ENCODE assay signal across 22 mouse cellular contexts in the genomic region with DNA sequence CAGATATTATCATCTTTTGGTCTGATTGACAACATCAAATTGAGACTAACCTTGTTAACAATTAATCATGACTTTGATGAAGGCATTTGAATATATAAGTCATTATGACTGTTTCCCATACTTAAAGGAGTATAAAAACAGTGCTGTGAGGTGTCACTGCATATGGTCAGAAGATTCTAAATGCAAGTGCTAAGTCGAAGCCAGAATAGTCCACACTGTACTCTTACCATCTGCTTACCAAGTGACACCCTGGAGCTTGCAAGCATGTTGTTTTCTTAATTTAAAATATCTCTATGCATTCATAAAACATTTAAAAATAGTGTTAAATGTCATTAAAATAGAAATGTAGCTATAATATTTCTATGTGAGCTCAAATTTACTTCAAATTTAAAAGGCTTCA.
DNase-seq lines count a peak whose midpoint lies in the region; ATAC-seq and TF ChIP-seq lines count a peak whose summit lies in the region.
"Had no signal": no experiment of that assay in that cellular context is flagged by ENCODE, and none has a peak within 500 bp of the region (broad histone marks: within the 10 kb centered on the region; RNA-seq: fewer than 3 reads in every experiment).

No protein-coding gene starts in this region.

- H3K9me3 ChIP-seq in forebrain, postnatal 0 days (ENCODE audit: low read length): no peaks in the 10 kb centered on the region
- no peaks in the 10 kb centered on the region for H3K9me3 ChIP-seq in forebrain, embryonic 11.5 days (ENCODE audit: control insufficient read depth, low read length)
- H3K9me3 ChIP-seq: embryonic facial prominence, embryonic 12.5 days; embryonic facial prominence, embryonic 15.5 days; forebrain, embryonic 12.5 days; forebrain, embryonic 15.5 days; hindbrain, embryonic 12.5 days; hindbrain, embryonic 15.5 days had no signal

- ATAC-seq in forebrain, postnatal 0 days: peak; percentile 69
- no peak for ATAC-seq in forebrain, embryonic 11.5 days (replicated peaks; ENCODE audit: low FRiP score)
- ATAC-seq: activated CD4-positive, CD25-positive, alpha-beta regulatory T cell, adult 4 months; forebrain, embryonic 15.5 days had no signal

- TF ChIP-seq CTCF in forebrain, postnatal 0 days (IDR thresholded peaks at IDR 0.05; ENCODE audit: low read depth): no peak

- no peak overlapping the region for H3K4me3 ChIP-seq in forebrain, postnatal 0 days (ENCODE audit: low read depth, low read length)
- no peak overlapping the region for H3K4me3 ChIP-seq in forebrain, embryonic 11.5 days (ENCODE audit: low read depth, low read length)
- H3K4me3 ChIP-seq: embryonic facial prominence, embryonic 12.5 days; embryonic facial prominence, embryonic 15.5 days; forebrain, embryonic 12.5 days; forebrain, embryonic 15.5 days; gastrocnemius, adult 2 months; hindbrain, embryonic 12.5 days; hindbrain, embryonic 15.5 days had no signal

- DNase-seq in forebrain, postnatal 0 days: no peak
- no peak for DNase-seq in forebrain, embryonic 11.5 days (ENCODE audit: low spot score)
- peak; percentile 7 for DNase-seq in layer of hippocampus, adult 9-11 months
- no peak for DNase-seq in layer of hippocampus, adult 9-10 months (ENCODE audit: low spot score)
- peak; percentile 12 for DNase-seq in right cerebral cortex, adult 18-20 months
- no peak for DNase-seq in right cerebral cortex, postnatal 25 days
- DNase-seq: adrenal gland, adult 8-10 months; adrenal gland, postnatal 25 days; cerebellum, adult 18-20 months; cerebellum, adult 9-11 months; cerebellum, postnatal 25 days; gastrocnemius, adult 2 months; gastrocnemius, postnatal 14 days; heart, adult 11 months had no signal

- no peak overlapping the region for H3K4me2 ChIP-seq in forebrain, postnatal 0 days (ENCODE audit: low read depth)
- no peak overlapping the region for H3K4me2 ChIP-seq in forebrain, embryonic 11.5 days (ENCODE audit: low read depth, low read length, severe bottlenecking)
- H3K4me2 ChIP-seq: embryonic facial prominence, embryonic 12.5 days; embryonic facial prominence, embryonic 15.5 days; forebrain, embryonic 12.5 days; forebrain, embryonic 15.5 days; heart, embryonic 11.5 days; hindbrain, embryonic 12.5 days; hindbrain, embryonic 15.5 days had no signal

- H3K4me1 ChIP-seq in forebrain, postnatal 0 days (ENCODE audit: insufficient read depth): no peaks in the 10 kb centered on the region
- no peaks in the 10 kb centered on the region for H3K4me1 ChIP-seq in forebrain, embryonic 11.5 days (replicated peaks; ENCODE audit: control insufficient read depth, insufficient read depth, low read length)
- H3K4me1 ChIP-seq: embryonic facial prominence, embryonic 12.5 days; embryonic facial prominence, embryonic 15.5 days; forebrain, embryonic 12.5 days; forebrain, embryonic 15.5 days; hindbrain, embryonic 12.5 days; hindbrain, embryonic 15.5 days had no signal

- no peak overlapping the region for H3K27ac ChIP-seq in forebrain, postnatal 0 days (ENCODE audit: low read depth, low read length)
- H3K27ac ChIP-seq in forebrain, embryonic 11.5 days (ENCODE audit: low read depth, low read length): no peak overlapping the region
- H3K27ac ChIP-seq: embryonic facial prominence, embryonic 12.5 days; embryonic facial prominence, embryonic 15.5 days; forebrain, embryonic 12.5 days; forebrain, embryonic 15.5 days; gastrocnemius, adult 2 months; hindbrain, embryonic 12.5 days; hindbrain, embryonic 15.5 days had no signal

- H3K9ac ChIP-seq in forebrain, postnatal 0 days: no peak overlapping the region
- no peak overlapping the region for H3K9ac ChIP-seq in forebrain, embryonic 11.5 days (ENCODE audit: low read length)
- H3K9ac ChIP-seq: embryonic facial prominence, embryonic 12.5 days; embryonic facial prominence, embryonic 15.5 days; forebrain, embryonic 12.5 days; forebrain, embryonic 15.5 days; hindbrain, embryonic 12.5 days; hindbrain, embryonic 15.5 days had no signal

- no peaks in the 10 kb centered on the region for H3K27me3 ChIP-seq in forebrain, postnatal 0 days (ENCODE audit: insufficient read depth, low read length)
- no peaks in the 10 kb centered on the region for H3K27me3 ChIP-seq in forebrain, embryonic 11.5 days (ENCODE audit: control insufficient read depth, insufficient read depth, low read length)
- H3K27me3 ChIP-seq: embryonic facial prominence, embryonic 12.5 days; embryonic facial prominence, embryonic 15.5 days; forebrain, embryonic 12.5 days; forebrain, embryonic 15.5 days; hindbrain, embryonic 12.5 days; hindbrain, embryonic 15.5 days had no signal

- no peaks in the 10 kb centered on the region for H3K36me3 ChIP-seq in forebrain, postnatal 0 days (ENCODE audit: insufficient read depth)
- no peaks in the 10 kb centered on the region for H3K36me3 ChIP-seq in forebrain, embryonic 11.5 days (ENCODE audit: control insufficient read depth, insufficient read depth, low read length)
- H3K36me3 ChIP-seq: embryonic facial prominence, embryonic 12.5 days; embryonic facial prominence, embryonic 15.5 days; forebrain, embryonic 12.5 days; forebrain, embryonic 15.5 days; hindbrain, embryonic 12.5 days; hindbrain, embryonic 15.5 days had no signal

- WGBS in forebrain, postnatal 0 days: 63% methylated on average over 1 of the region's 1 CpGs
- WGBS in forebrain, embryonic 11.5 days: 78% methylated on average over 1 of the region's 1 CpGs

Comparison
In these comparisons a context has a peak if more than half of its experiments do, and no peak if none do; other contexts are left out.
1. DNase-seq: peak in layer of hippocampus, adult 9-11 months (single experiment) and right cerebral cortex, adult 18-20 months (single experiment); none in forebrain, postnatal 0 days (single experiment), forebrain, embryonic 11.5 days (single experiment), layer of hippocampus, adult 9-10 months (single experiment) and right cerebral cortex, postnatal 25 days (single experiment).